Mouse (Mus musculus): Measurements from ENCODE around the gene Usp7.

DNA sequence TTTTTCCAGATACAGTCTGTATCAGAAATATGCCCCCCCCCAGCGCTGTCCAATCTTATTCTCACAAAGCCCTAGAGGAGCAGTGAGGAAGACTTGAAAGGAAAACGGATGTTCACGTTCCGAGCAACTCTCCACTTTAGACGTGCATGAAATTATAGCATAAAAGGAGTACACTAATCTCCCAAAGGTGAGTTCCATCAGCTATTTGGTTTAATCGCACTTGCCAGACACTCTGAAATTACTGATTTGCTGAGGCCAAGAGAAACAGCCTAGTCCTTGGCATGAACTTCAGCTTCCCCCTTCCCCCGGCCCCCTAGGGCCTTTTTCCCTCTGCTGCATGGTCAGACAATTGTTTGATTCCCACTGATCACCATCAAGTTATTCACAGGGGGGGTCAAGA lies 55.4 kb downstream of the Usp7 start:
- TF ChIP-seq GATA1 (IDR thresholded peaks at IDR 0.05; ENCODE audit: low read depth, low read length) (peak; percentile 69), USF1 (IDR thresholded peaks at IDR 0.05; ENCODE audit: low read depth, low read length) (no peak), NRF1 (IDR thresholded peaks at IDR 0.05; ENCODE audit: insufficient read depth, low read depth, low read length, poor library complexity, severe bottlenecking) (no peak), ETS1 (IDR thresholded peaks at IDR 0.05; ENCODE audit: low read depth, low read length) (peak; percentile 46), EP300 (IDR thresholded peaks at IDR 0.05; ENCODE audit: low read depth in 1 of 2, low read length in 2 of 2) (peak; percentile 51 to 72), SIN3A (IDR thresholded peaks at IDR 0.05; ENCODE audit: low read length) (peak; percentile 11), MAZ (IDR thresholded peaks at IDR 0.05; ENCODE audit: low read depth, low read length) (no peak), ZNF384 (IDR thresholded peaks at IDR 0.05; ENCODE audit: low read depth, low read length) (no peak)

Measured in MEL (cell line).